Mouse (Mus musculus): ENCODE data around the gene Fth1. TPM values are rescaled to one million over a fixed set of nuclear protein-coding genes. Genes with fewer than 3 reads are reported as not detected.

Fth1 gene
- polyA plus RNA-seq, 2 experiments from 2014 or later, result 2,170 to 2,387 TPM

DNA sequence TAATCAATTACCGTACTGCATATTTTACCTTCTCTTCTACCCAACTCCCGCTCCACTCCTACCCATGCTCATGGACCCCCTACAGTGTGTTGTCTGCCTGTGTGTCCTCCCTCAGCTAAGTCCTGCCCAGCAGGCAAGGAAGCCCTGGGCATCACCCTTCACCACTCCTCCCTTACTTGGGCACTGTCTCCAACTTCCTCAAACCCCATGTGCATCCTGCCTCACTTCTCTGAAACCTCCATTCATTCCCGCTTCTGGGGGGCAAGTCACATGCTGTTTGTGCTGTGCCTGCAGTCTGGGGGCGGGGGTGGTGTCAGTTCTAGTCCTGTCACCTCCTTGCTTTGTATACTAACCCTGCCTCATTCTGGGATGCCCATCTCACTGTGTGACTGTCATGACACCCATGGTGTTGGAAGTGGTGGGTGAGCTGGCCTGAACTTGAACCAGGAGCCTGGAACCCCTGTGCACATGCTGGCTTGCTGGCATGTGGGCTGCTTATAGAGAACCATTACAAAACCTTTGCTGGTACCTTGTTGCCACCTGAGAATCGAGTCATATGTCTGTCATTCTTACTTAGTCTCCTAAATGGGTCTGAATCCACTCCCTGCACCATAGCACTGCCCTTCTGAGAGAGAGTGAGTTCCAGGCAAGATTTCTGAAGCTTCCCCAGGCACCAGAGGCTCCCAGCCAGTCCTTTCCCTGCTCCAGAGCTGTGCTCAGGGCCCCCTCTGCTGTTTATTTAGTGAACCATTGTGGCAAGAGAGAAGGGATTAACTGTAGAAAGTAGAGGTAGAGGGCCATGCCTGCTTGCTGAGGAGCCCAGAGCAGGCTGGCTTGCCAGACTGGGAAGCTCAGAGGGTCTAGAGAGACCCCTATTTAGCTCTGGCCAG lies 42.3 kb downstream of the Fth1 start:
- ATAC-seq, result no peak

DNA sequence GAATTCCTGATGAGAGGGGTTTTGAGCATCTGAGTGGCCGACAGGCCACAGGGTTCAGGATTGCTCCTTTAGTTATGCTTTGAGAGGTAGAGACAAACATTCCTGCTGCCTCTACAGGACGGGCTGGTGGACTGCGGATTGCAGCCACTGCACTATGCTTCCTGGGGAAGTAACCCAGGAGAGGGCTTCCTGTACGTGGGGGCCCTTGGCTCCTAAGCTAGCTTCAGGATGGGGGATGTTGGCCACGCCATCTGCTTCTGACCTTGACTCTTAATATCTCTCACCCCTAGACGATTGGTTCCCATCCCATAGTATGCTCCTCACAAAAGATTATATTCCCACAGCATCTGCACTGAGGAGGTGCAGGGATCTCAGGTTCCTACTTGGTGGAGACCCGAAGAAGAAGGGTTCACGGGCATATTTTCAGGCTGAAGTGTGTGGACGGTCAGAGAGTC lies 42.9 kb downstream of the Fth1 start:
- no peak for ATAC-seq

DNA sequence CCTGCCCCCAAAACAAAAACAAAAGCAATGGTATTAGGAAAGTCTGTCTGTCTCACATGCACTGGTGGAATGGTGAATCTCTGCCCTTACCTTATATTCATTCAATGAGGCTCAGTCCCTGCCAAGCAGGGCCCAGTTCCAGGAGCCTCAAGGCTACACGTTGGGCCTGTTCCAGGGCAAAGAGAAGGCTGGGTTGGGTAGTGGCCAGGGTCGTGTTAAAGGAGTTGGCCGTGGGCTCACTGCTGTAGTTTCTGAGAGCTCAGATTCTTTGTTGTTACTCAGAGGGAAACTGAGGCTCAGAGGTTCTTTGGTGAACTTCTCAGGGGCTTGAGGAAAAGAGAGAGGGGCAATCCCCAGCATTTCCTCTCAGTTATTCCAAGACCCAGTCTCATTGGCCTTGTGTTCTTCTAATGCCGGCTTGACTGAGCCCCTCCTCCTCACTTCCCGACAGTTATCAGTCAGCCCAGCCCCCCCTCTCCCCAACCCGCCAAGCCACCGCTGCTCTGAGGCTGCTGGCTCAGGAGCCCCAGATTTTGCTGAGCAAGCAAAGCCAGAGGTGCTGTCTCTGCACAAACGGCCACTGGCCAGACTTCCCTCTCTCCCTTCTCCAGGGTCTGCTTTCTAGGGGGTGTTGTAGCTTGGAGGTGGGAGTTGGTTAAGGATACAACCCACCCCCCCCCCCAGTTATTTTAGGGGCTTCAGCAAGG lies 44.9 kb downstream of the Fth1 start:
- ATAC-seq, result no peak

DNA sequence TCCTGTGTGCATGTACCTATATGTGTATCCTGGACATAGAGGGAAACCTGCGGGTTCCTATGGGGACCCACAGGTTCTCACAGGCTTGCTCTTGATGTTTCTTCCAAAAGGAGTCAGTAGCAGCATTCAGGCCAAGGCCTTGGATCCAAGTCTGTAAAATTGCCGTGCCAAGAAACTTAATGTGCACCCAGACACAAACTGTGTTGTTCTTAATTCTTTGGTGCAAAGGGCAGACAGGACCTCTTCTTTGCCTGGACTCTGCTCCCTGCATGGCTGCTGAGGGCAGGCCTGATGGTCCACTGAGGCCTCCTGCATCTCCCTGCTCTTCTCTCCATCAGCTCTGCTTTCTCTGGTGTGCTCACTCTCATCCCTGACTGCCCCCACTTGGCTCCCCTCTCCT lies 49.3 kb downstream of the Fth1 start:
- no peak for ATAC-seq

DNA sequence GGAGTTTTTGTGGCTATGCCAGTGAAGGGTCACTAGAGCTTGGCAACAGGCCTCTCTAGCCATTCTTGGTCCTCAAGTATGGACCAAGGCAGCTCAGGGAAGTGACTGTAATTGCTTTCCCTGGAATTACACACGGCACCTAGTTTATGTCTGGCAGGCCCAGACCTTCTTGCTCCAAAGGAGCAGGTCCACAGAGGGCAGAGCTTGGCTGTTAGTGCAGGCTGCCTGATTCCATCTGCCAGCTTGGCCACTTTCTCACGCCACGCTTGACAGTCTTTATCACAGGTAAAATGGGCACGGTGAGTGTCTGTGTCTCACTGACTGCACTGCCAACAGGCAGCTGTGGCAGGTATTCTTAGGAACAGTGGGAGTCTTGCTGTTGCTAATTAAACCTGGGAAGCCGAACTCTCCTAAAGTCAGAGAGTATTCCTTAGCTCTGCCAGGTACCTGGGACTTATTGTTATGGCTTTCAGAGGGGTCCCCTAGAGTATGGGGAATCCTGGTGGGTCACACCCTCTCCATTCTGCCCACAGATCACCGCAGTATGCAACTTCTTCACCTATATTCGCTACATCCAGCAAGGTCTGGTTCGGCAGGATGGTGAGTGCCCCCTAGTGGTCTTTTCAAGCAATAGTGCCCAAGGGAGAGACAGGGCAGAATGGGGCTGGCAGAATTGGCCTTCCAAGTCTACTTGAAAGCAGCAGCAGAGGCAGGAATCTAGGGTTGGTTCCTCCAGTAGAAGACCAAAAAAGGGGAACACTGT lies 53.0 kb downstream of the Fth1 start:
- ATAC-seq, result no peak

DNA sequence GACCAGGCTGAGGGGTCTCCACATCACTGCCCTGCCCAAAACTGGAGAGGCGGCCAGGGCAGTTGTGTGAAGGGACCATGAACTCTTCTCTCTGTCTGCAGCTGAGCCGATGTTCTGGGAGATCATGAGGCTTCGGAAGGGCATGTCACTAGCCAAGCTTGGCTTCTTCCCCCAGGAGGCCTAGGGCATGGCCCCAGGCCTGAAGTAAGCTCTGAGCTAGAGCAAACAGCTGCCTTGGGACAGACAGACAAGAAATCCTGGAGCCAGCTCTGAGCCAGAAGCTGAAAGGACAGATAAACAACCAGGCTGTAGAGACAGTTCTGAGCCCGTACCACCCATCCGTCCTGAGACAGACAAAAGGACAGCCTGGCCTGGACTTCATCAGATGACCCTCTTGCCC lies 54.0 kb downstream of the Fth1 start:
- ATAC-seq, result no peak

Other genes with a start within 250 kb of the Fth1 start
- gene Scgb2a2, start 133.0 kb upstream of the Fth1 start, polyA plus RNA-seq (2017; shearing (Covaris generic)), result not detected
- 10 to 100 TPM; 12.8 to 17.5 TPM for gene Incenp, start 81.0 kb upstream of the Fth1 start, polyA plus RNA-seq (2017; shearing (Covaris generic))
- under 1 TPM; 0.29 to 0.31 TPM for gene Best1, start 21.0 kb downstream of the Fth1 start, polyA plus RNA-seq (2017; shearing (Covaris generic))
- not detected for gene Rab3il1, start 21.1 kb downstream of the Fth1 start, polyA plus RNA-seq (2017; shearing (Covaris generic))
- gene Fads3, start 61.0 kb downstream of the Fth1 start, polyA plus RNA-seq (2017; shearing (Covaris generic)), result not detected
- under 1 TPM in 1 of 2 experiments, not detected in 1; 0.34 TPM for gene Fads2, start 121.1 kb downstream of the Fth1 start, polyA plus RNA-seq (2017; shearing (Covaris generic))
- 1 to 10 TPM; 4.9 to 6.8 TPM for gene Fads1, start 202.3 kb downstream of the Fth1 start, polyA plus RNA-seq (2017; shearing (Covaris generic))
- 100 to 1,000 TPM; 288 to 332 TPM for gene Tmem258, start 223.4 kb downstream of the Fth1 start, polyA plus RNA-seq (2017; shearing (Covaris generic))
- 10 to 100 TPM; 50.1 to 81.1 TPM for gene Fen1, start 223.6 kb downstream of the Fth1 start, polyA plus RNA-seq (2017; shearing (Covaris generic))

Data from CD4-positive, CD25-positive, alpha-beta regulatory T cell, adult 4 months (primary cell).